Mouse (Mus musculus) ES-E14 (cell line): ENCODE measurements around the gene Cfap73.

ENCODE experiments used
- CHD2 ChIP-seq: IDR thresholded peaks from 2 replicates; pipeline ENCODE4 v1.6.1; 2014; ENCODE audit warnings: mild to moderate bottlenecking, low read depth, low read length, inconsistent platforms
- HCFC1 ChIP-seq: IDR thresholded peaks from 2 replicates; pipeline ENCODE4 v1.6.1; 2012; ENCODE audit warnings: low read length, inconsistent platforms, borderline replicate concordance; ENCODE audit not compliant: insufficient read depth
- MAFK ChIP-seq: IDR thresholded peaks from 2 replicates; pipeline ENCODE4 v1.6.1; 2014; ENCODE audit warnings: mild to moderate bottlenecking, low read depth, low read length, inconsistent platforms; ENCODE audit not compliant: insufficient read depth
- ZC3H11A ChIP-seq: IDR thresholded peaks from 2 replicates; pipeline ENCODE4 v1.6.1; 2012; ENCODE audit warnings: low read depth, mild to moderate bottlenecking, inconsistent platforms, low read length, borderline replicate concordance
- ZNF384 ChIP-seq: IDR thresholded peaks from 2 replicates; pipeline ENCODE4 v1.6.1; 2012; ENCODE audit warnings: low read depth, low read length, inconsistent platforms

DNA sequence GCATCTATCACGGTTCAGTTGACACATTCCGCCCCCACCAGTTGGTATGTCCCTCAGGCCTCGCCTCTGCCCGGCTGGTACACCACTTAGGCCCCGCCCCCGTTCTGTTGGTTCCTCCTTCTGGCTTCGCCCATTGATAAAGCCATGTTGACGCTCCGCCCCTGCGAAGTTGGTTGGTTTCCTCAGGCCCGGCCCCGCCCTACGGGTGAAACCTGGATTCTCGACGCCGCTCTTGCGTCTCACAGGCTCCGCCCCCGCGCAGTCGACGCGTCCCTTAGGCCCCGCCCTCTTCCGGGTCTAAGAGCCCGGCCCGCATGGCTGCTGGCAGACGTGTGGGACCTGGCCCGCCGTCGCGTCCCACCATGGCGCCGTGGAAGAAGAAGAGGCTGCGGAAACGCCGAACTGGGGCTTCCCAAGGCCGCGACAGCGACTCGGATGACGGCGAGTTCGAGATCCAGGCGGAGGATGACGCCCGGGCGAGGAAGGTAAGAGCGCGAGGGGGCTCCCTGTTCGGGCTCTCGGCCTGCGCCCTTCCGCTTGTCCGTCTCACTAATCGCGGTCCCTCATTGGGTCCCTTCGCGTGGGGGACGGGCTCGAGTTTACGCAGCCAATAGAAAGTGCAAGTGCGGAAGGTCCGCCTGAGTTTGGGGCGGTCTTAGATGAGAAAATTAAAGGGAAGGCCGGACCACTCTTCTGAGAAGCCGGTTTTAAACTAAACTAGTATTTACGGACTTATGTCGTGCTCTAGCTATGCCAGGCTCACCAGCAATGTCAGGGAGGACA lies 21.0 kb downstream of the Cfap73 start:
- peak; percentile 35; the same call in 1 of the 2 replicates for TF ChIP-seq CHD2
- TF ChIP-seq MAFK: no peak
- TF ChIP-seq ZC3H11A: no peak
- peak; percentile 75 for TF ChIP-seq HCFC1
- no peak for TF ChIP-seq ZNF384
